Mouse (Mus musculus) cerebellum, adult 11-12 months (tissue): ENCODE data around the gene Gm10229.
"Not testable (repeated sequence)": the region's sequence is repeated elsewhere in the genome, so short reads cannot be mapped to it uniquely, and the experiment has no call there.

Experiments
- DNase-seq: peaks from one replicate; pipeline ENCODE4 v3.0.0; 2022

Gm10229 gene

GRCm38 (mm10) chr16:89014984-89015383 is at the start of gene Gm10229:
Gene Gm10229, plus strand, starts transcription at chr16:89015284.
- not testable (repeated sequence) for DNase-seq

GRCm38 (mm10) chr16:89010659-89011058 is 4.4 kb upstream of the Gm10229 start, which contains the start of gene Krtap22-2:
Gene Krtap22-2, minus strand, starts transcription at chr16:89010759.
- no peak for DNase-seq

GRCm38 (mm10) chr16:89013973-89014372 is 1.1 kb upstream of the Gm10229 start:
- no peak for DNase-seq

- not testable (repeated sequence) for DNase-seq
Measured at GRCm38 (mm10) chr16:89031399-89031798, 16.3 kb downstream of the Gm10229 start, which contains the start of gene Krtap6-1. Gene Krtap6-1, plus strand, starts transcription at chr16:89031699.

GRCm38 (mm10) chr16:89041372-89041771 is 26.3 kb downstream of the Gm10229 start, which contains the start of gene Gm10228:
Gene Gm10228, minus strand, starts transcription at chr16:89041472.
- DNase-seq, result not testable (repeated sequence)

- DNase-seq, result no peak
Measured at GRCm38 (mm10) chr16:89047783-89048182, 32.7 kb downstream of the Gm10229 start, which contains the start of gene Krtap6-5. Gene Krtap6-5, minus strand, starts transcription at chr16:89047883.

- DNase-seq, result not testable (repeated sequence)
Measured at GRCm38 (mm10) chr16:89063902-89064301, 48.8 kb downstream of the Gm10229 start, which contains the start of gene 1110025L11Rik. Gene 1110025L11Rik, minus strand, starts transcription at chr16:89064002.
